Mouse (Mus musculus) heart, postnatal 10 days (tissue): ENCODE data around the gene Ascl5. TPM values are rescaled to one million over a fixed set of nuclear protein-coding genes. Genes with fewer than 3 reads are reported as not detected.

ENCODE experiments used
- DNase-seq, 2 experiments: peaks; one replicate each; pipeline ENCODE4 v3.0.0; 2021
- intact Hi-C: fragments of 180-260 bp; cut with DNase I; formaldehyde crosslinking; loops from one replicate; pipeline ENCODE4 v1.15.1; 2025
- total RNA-seq, 2 experiments: library from RNA; stranded (reverse); gene quantifications; 2 replicates each; pipeline ENCODE4 v1.2.3; 2021

The Ascl5 gene
- total RNA-seq, 2 experiments from 2014 or later = not detected

DNA sequence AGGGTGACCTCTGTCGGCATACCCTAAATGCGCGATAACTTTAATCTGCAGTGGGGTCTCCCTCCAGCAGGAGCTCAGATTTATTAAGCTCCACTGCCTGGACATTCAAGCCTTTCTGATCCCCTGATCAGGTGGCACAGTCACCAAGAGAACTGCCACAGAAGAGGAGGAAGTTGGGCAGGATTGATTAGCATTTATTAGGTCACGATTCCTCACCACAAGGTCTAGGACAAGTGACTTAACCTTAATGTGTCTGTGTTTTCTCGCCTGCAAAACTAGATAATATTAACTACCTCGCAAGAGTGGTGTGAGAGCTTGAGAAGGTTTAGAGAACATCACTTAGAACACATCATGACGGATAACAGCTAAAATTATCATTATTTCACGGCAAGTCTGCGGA is 2.7 kb upstream of the Ascl5 start:
- DNase-seq = no peak
- intact Hi-C loops = loop anchor here (2.0 to 5.0 kb wide), 3 partner anchors 29 to 474 kb away; no protein-coding TSS in a partner anchor

DNA sequence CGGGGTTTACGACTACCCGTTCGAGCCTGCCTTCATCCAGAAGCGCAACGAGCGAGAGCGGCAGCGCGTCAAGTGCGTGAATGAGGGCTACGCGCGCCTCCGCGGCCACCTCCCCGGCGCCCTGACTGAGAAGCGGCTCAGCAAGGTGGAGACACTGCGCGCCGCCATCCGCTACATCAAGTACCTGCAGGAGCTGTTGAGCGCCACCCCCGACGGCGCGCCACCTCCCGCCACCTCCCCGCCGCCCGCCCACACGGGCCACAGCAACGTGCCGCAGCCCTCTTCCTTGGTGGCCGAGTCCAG is 360 bp downstream of the Ascl5 start:
- peak in 1 of 2 experiments; percentile 13 for DNase-seq
- intact Hi-C loops = no loop called here

DNA sequence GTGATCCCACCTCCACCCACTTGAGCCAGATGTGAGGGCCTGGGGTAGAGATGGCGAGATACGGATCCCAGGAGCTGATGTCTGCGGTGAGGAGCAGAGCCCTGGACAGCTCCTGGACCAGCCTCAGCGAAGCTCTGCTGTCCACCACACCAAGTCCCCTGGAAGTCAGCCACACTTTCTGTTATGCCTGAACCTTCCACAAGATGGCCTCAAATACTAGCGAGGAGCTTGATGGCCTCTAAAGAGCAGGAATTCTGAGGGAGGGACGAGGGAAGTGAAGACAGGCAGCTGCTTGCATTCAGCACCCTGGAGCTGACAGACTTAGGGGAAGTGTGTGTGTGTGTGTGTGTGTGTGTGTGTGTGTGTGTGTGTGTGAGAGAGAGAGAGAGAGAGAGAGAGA is 861 bp downstream of the Ascl5 start:
- intact Hi-C loops = no loop called here
- peak; percentile 91 for DNase-seq

DNA sequence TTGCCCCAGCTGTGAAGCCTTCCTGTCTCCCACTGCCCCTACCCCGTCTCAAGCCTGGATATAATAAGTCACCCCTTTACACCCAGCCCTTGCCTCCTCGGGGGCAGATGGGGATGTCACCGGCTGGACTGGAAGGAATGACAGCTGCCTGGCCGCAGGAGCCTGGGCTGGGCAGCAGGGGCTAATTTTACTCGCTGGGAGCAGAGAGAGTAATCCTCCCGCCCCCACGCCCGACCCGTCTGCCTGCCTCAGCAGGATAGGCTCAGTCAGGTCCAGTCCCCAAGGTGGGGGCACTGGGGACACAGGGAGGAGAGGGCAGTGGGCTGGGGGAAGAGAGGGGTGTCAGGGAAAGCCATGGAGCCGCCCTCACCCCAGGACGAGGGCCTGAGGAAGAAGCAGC is 1.9 kb downstream of the Ascl5 start, which contains the start of gene Cacna1s:
TSS of gene Cacna1s (plus strand) at position 204 of the 400 bp plus-strand sequence.
- intact Hi-C loops = no loop called here
- DNase-seq = no peak

DNA sequence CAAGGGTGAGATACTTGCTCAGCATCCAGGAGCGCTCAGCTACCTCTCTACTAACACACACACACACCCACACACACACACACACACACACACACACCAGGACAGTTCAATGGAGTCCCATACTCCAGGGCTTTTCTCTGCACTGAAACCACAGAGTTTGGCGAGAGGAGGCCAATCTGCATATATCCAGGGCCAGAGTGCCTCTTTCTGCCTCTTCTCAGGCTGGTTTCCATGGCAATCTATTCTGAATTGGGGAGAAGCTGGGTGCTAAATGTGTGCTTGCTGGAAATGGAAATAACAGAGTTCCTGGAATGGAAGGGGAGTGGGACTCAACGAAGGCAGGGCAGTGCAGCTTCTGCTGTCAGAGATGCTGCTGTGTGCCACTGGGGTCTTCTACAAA is 5.2 kb downstream of the Ascl5 start:
- intact Hi-C loops = no loop called here
- DNase-seq = no peak

DNA sequence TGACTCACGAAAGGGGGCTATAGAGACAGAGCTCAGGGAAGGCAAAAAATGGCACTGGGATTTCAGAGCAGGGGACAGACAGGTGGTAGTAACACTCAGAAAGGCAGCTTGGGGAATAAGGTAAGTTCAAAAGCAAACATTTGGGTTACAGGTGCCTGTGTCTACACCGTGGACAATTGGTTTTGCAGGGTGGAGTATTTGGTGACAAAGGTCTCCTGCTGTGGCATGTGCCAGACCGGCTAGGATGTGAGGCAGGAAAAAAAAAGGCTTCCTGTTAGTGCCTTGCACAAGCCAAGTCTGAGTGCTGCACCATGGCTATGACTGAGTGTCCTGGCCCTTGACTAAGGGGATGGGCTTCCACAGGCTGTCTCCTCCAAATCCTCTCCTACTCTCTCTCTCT is 8.0 kb downstream of the Ascl5 start:
- intact Hi-C loops = no loop called here
- no peak for DNase-seq

DNA sequence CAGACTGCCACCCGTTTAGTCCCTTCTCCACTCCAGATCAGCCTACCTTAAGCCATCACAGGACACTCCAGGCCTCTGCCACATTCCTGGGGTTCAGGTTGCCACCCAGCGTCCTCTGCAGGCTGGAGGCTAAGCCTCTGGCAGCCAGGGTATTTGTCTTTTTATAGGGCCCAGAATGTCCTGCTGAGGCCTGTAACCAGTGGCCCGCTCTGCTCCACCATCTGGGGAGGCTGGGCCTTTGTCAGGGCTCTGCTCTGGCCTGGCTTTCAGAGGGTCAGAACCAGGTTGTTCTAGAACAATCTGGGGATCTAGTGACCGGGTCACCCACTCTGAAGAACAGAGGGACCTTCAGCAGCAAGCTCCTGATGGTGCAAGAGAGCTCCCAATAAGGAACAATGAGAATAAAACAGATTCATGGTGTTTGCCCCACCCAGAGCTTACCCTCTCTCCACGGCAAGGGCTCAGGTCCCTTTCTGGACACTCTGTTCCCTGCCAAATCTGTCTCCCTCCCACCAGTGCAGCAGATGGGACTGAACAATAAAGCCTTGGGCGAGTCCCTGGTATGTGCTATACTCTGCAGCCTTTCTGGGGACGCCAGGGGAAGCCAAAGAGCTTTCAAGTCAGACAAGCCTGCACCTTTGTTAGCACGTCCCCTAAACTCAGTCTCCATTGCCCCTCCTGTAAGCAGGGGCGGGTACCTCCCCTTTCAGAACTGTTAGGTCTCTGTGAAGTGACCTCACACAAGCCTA is 10.6 kb downstream of the Ascl5 start:
- peak; percentile 74 to 83 for DNase-seq
- intact Hi-C loops = loop anchor here (2.0 kb wide), 1 partner anchor 106 kb away; no protein-coding TSS in a partner anchor

DNA sequence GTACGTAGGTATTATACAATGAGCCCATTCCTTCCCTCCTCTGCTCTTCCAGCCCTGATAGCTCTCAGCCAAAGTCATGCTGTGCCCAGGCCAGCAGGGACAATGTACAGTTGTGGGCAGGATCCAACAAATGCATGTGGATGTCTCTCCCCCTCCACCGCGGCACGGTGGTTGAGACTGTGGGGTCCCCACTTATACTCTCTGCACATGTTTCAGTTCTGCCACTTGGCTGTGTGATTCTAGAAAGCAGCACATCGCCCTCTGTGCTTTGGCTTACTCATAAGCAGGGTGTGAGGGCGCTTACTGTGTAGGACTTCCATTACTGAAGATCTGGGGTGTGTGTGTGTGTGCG is 11.2 kb downstream of the Ascl5 start:
- intact Hi-C loops = loop anchor here (2.0 kb wide), 1 partner anchor 105 kb away; no protein-coding TSS in a partner anchor

DNA sequence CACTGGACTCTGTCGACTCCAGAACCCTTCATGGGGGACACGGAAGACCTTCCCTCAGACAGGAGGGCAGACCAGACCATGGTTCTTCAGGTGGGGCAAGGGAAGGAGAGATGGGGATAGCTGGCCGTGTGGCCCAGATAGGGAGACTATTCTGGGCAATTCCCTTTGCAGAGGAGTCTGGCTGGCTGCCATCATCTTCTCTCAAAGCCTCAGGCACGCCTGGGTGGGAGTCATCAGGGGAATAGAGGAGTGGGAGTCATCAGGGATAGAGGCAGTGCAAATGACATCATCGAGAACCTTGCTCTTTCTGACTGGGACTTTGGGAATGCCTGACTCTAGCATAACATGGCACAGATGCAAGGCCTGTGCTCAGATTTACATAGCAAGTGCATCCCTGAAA is 13.4 kb downstream of the Ascl5 start:
- intact Hi-C loops = no loop called here
- DNase-seq = no peak

More for the DNA sequence above, 11.2 kb downstream of the Ascl5 start:
- no peak for DNase-seq

DNA sequence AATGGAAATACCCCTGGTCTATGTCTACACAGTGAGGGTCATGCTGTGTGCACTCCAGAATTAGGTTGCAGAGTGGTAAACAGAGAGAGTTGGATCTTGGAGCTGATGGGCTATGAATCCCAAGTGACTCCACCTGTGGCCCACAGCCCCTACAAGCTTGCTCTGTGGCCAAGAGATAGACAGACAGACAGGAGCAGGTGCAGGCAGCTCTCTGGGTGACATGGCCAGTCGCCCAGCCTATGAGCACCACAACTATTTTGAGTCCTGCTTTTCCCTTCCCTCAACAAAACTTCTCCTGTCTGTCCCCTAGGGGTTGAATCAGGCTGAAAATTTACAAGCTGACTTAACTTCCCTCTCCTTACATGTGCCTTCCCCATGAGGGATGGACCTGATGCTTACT is 16.0 kb downstream of the Ascl5 start:
- intact Hi-C loops = no loop called here
- no peak for DNase-seq

DNA sequence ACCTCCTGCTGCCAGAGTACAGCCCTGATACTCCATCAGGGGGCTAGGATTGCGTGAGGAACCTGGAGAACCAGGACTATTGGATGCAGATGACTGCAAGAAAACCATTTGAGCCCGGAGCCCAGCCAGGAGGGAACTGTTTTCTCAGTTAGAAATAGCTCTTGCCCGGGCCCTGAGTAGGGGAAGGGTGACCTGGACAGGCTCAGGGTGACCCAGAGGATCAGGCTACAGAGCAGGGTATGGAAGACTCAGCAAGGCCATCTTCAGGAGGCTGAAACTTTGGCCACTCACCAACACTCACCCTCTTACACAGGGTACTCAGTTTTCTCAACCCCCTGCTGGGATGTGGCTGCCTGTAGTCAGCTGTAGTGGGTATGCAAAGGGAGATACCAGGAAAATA is 17.0 kb downstream of the Ascl5 start:
- intact Hi-C loops = no loop called here
- DNase-seq = no peak

DNA sequence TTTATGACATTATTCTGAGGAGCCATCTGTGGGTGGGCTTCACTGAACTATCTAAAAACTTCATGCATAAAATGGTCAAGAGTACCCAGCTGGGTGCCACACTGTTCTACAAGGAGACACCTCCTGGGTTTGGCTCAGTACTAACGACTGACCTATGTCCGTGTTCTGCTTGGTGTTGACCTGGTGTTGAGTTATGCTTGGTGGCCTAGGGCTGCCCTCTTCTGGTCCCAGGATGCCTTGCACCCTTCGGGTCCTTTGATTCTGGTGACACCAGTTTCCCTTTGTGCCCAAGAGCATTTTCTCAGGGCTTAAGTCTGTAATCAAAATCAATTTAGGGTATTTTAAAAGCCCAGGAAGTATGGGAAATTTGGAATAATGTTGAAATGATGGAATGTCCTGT is 25.5 kb downstream of the Ascl5 start:
- intact Hi-C loops = loop anchor here (2.0 kb wide), 1 partner anchor 29 kb away; no protein-coding TSS in a partner anchor
- peak; percentile 37 to 56 for DNase-seq

DNA sequence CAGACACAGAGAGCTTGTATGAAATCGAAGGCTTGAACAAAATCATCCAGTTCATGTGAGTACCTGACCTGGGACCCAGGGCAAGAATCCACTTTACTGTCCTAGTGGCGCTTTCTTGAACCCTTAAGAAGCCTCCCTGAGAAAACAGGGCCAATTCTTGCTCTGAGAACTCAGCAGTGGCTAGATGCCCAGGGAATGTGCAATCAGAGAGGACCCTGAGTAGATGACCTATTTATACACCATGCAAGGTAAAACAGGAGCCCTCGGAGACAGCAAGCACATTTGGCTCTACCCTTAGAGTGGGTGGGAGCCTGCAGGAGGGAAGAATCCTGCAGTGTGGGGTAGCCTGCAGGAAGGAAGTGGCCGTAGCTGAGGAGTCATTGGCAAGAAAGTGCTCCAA is 27.1 kb downstream of the Ascl5 start:
- DNase-seq = peak; percentile 26 to 29
- intact Hi-C loops = loop anchor here (2.0 kb wide), 1 partner anchor 31 kb away; no protein-coding TSS in a partner anchor

DNA sequence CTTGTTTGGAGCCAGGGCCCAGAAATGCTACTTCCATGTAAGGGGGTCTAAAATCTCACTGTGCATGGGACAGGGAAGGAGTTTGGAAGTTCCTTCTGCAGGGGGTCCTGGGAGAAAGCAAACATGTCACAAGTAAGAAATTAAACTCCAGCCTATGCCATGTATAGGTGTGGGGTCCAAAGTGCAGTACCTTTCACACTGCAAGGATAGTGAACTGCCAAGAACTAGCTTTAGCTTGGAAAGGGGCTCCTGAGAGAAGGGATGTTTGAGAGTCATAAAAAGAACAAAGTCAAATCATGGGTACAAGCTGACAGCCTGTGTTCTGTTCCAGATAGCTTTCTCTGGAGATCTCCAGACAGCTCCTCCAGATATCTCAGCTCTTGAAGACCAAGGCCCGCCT is 30.6 kb downstream of the Ascl5 start:
- no peak for DNase-seq
- intact Hi-C loops = no loop called here

DNA sequence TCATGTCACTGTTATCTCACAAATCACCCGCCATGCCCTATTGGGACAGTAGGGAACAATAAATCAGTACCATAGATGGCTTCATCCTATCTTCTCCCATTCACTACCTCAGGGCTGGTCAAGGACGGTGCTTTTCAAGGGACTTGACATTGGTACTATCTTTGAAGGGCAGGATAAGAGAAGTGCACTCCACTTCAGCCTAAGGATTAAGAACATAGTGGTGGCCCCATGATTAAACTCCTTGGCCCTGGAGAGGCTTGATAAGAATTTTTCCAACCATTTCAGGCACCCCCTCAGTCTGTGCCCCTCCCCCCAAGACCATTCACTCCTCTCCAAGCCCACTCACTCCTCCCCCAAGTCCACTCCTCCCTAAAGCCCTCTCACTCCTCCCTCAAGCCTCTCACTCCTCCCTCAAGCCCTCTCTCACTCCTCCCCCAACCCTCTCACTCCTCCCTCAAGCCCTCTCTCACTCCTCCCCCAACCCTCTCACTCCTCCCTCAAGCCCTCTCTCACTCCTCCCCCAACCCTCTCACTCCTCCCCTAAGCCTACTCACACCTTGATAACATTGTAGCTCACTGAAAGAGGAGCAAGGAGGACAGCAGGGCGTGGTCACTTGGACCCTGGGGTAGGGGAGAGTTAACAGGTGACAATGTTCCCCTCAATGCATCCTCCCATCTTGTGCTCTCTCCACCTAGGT is 35.5 kb downstream of the Ascl5 start:
- no peak for DNase-seq
- intact Hi-C loops = no loop called here

DNA sequence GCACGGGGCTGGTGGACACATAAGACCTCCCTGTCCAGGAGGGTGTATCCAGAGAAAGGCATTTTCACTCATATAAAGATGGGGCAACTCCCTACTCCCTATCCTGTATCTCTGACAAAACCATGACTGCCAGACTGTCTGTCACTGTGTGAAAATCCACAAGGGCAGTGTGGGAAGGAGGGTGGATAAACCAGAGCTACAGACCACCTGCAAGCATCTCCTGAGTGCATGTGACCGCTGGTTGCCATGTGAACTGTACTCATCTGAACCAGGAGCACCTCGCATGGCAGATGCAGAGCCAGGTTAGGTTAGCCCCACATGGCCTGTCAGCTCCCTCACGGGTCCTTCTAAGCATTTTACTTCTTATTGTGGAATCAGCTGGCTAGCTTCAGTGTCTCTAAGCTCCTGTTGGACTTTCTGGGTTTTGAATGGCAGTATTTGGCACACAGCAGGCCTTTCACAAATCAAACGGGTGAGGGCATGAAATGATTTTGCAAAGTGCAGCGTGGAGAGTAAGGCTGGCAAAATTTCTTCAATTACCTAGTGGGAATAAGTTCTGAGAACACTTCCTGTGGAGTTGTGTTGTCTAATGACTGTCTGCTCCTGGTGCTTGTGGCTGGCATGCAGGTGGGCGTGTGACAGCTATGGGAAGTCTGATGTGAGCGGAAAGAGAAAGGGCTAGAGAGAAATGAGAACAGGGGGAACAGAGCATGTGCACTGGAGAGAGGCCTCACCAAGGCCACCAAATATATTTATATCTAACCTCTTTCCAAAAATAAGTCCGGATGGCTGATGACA is 39.0 kb downstream of the Ascl5 start:
- peak in 1 of 2 experiments; percentile 15 for DNase-seq

DNA sequence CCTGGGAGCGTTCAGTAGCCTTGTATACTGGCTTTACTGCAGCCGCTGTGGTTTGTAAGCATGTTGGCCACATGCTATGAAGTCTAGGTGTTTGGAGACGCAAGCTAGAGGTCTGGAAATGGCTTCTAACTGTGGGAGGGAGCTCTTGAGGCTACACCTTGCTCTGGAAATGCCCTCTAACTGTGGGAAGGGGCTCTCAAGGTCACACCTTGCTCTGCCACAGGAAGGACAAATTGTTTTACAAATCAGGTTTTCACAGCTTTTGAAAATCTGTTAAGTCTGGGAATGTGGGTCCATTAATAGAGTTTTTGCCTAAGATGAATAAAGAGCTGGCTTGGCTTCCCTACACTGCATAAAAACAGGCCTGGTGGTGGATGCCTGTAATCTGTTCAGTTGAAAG is 43.1 kb downstream of the Ascl5 start:
- intact Hi-C loops = no loop called here
- DNase-seq = no peak

More for the DNA sequence above, 39.0 kb downstream of the Ascl5 start:
- intact Hi-C loops = no loop called here

DNA sequence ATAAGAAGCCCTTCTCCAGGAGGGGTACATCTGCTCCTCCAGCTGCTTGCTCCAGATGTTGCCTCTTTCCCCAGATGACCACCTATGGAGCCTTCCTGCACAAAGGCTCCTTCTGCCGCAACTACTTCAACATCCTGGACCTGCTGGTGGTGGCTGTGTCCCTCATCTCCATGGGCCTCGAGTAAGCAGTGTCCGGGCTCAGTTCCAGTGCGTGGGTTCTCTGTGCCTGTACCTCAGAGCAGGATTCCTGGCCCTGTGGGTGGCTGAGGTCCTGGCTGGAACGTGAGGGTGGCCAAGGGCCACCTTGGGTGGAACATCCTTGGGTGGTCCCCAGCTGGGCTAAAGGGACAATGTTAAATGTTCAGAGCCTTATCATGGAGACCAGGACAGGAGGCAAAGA is 44.2 kb downstream of the Ascl5 start:
- intact Hi-C loops = no loop called here
- DNase-seq = no peak
